Mouse (Mus musculus): Measurements from ENCODE around the gene Sgpp2.

Sgpp2 gene

DNA sequence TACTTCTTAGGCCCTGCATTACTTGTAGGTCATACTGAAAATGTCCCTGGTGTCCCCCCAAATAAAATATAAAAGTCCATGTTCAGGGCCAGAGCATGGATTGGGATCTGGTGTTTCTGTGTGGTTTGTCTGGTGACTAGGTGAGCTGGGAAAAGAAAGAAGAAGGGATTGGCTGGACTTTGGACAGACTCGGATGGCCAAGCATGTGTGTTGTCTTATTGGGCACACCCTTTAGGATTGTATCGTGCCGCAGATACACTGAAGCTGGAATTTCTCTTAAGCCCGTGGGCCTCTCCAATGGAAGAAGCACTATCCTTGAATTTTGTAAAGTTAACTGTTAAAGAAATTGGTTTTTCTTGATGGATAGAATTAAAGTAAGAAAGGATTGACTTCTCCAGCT, 91.3 kb downstream of the Sgpp2 start:
- no peak for DNase-seq (ENCODE audit: low spot score)

DNA sequence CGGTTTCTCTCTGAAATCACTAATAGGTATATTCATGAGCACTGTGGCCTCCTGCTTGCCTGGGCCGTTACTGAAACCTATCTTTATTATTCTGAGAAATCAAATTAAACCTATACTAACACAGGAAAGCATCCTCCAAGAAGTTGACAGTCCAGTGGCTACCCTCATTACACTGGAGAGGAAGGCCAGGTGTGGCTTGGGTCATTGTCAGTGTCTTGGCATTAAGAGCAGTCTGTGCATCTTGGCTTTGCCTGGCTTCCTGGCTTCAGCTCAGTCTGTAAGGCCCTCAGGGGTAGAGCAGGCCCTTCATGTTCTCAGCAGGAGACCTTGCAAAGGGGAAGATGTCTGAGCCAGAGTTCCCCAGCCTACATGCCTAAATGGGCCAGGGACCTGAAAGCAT, 99.3 kb downstream of the Sgpp2 start:
- DNase-seq (ENCODE audit: low spot score), result no peak

DNA sequence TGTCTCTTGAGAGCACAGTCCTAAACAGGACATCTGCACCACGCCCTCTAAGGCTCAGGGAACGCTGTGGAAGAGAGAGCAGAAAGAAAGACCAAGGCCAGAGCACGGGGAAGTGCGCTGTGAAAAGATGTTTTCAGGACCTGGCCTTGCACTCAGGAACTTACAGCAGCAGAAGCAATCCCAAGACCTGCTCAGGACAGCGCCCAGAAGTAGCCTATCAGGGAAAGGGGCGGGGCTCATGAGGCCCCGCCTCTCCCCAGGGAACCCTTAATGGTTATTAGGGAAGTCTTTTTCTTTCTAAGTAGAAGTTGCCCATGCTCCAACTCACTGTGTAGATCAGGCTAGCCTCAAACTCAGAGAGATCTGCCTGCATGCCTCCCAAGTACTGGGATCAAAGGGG, 102.5 kb downstream of the Sgpp2 start:
- DNase-seq (ENCODE audit: low spot score), result no peak

GRCm38 (mm10) chr1:78414421-78414820, 104.3 kb downstream of the Sgpp2 start:
- DNase-seq (ENCODE audit: low spot score), result no peak

GRCm38 (mm10) chr1:78417154-78417911, 107.2 kb downstream of the Sgpp2 start:
- no peak for DNase-seq (ENCODE audit: low spot score)

DNA sequence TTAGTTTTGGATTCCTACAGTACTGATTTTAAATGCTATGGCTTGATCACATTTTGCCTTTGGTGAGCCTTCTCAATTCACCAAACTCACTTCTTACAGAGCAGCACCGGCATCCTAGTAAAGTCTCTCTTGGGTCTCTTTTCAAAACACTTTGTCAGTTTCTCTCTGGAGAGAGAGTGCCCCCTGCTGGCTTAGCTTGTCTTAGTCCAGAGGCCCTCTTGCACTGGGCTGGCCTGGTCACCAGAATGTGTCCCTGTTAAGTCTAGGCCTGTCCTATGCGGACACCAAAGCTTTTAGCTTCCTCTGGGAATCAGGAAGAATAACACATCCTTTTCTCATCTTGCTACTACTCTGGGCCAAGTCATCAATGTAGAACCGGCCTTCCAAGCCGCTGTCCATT, 109.4 kb downstream of the Sgpp2 start:
- peak; percentile 86 for DNase-seq (ENCODE audit: low spot score)

GRCm38 (mm10) chr1:78420271-78420670, 110.1 kb downstream of the Sgpp2 start:
- no peak for DNase-seq (ENCODE audit: low spot score)

DNA sequence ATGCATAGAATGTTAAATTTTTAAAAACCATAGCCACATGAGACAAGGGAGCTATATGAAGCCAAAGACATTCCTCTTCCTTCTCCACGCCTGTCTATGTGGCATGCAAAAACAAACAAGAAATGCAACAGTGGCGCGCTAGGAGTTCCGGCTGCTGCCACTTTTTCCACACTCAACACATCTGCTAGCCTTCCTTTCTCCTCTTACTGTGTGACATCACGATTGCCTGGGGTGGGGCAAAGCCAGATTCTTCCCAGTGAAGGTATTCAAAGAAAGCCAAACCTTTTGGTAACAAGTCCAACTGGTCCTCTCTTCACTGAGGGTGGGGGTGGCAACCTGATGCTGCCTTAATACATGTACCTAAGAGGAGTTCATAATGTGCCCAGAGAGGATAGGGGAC, 111.6 kb downstream of the Sgpp2 start:
- no peak for DNase-seq (ENCODE audit: low spot score)

DNA sequence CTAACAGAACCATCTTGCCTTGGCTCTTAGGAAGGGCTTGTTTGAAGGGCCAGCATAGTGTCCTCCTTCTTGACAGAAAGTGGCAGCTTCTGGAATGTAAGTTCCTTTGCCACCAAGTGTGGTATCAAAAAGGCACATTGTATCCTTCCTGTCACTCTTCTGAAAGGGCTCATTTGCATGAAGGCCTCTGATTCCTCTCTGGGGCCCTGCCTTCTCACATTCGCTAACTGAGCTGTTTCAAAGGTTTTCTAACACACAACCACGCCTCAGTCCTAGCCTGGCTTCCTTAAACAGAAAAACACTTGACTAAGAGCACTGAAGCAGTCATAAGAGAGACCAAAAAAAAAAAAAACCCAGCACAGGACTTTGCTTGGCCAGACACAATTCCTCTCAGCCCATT, 112.4 kb downstream of the Sgpp2 start:
- DNase-seq (ENCODE audit: low spot score), result no peak

DNA sequence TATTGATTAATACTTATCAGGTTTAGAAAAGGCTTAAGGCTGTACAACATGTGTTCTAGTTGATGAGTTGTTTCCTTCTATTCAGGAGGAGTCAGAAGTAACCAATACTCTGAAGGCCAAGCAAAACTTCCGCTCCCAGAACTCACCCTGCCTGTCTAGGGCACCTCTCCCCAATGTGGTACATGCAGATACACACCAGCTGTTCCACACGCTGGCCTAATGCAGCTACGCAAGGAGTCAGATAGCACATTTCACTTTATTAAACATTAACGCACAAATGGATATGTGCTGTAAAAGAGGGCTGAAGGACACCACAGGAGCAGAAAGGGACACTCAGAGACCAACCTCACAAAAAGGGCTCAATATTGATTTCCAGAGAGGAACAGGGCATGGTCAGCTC, 114.7 kb downstream of the Sgpp2 start:
- DNase-seq (ENCODE audit: low spot score), result no peak

- DNase-seq (ENCODE audit: low spot score), result no peak
These were observed 115.2 kb downstream of the Sgpp2 start for GRCm38 (mm10) chr1:78425309-78425708.

DNA sequence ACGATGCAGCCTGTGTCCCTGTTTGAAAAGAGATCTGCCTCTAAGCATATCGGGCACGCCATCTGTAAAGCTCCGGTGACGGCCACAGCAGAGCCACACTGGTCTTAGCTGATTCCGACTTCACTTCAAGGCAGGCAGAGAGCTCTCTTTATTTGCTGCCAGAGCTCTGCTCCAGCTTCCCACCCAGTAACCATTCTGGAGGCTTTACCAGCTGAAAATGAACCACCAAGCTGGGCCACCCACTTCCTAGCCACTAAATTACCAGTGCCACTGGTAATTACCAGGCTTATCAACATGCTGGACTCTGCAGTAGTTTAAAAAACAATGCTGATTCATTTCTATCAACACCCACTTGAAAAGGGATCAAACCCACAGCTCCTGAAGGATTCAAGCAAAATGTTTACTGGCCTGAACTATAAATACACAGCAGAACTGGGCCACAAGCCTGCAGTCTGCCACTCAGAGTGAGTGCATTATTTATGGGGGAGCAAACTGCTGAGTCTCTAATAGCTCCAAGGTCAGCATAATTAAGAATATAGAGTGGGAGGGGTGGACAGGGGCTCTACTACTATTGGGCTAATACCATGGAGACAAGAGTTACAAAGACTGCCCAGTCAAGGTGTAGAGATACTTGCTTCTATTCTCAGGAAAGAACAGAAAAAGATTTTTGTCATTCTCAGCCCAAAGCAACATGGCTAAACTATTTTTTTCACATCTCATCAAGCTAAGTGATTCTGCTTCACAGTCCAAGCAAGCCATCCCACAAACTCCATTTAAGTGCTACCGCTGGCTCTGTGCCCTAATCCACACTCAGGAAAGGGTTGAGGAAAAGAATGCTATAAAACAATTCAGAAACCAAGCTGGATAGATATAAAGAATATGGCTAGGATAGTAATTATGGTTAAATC, 115.9 kb downstream of the Sgpp2 start:
- peak; percentile 29 for DNase-seq (ENCODE audit: low spot score)

- no peak for DNase-seq (ENCODE audit: low spot score)
These were observed 116.7 kb downstream of the Sgpp2 start for GRCm38 (mm10) chr1:78426841-78427240.

GRCm38 (mm10) chr1:78428851-78429250, 118.7 kb downstream of the Sgpp2 start:
- DNase-seq (ENCODE audit: low spot score), result no peak

GRCm38 (mm10) chr1:78433472-78433871, 123.3 kb downstream of the Sgpp2 start:
- no peak for DNase-seq (ENCODE audit: low spot score)

GRCm38 (mm10) chr1:78435967-78436366, 125.8 kb downstream of the Sgpp2 start:
- DNase-seq (ENCODE audit: low spot score), result no peak

DNA sequence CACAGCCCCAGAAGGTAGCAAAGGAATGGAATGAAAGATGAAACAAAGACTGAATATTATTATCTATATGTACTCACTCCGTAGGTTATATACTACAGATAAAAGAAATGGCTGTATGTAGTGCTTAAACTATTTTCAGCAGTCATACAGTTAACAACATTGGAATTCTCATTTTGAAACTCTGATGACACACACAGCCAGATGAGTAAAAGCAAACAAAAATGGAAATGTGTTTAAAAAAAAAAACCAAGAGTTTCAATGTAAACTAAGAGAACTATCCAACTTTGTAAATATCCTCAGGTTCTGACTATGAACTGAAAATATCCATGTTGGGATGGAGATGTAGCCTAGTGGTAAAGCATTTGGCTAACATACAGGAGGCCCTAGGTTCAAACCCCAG, 126.3 kb downstream of the Sgpp2 start:
- DNase-seq (ENCODE audit: low spot score), result no peak

DNA sequence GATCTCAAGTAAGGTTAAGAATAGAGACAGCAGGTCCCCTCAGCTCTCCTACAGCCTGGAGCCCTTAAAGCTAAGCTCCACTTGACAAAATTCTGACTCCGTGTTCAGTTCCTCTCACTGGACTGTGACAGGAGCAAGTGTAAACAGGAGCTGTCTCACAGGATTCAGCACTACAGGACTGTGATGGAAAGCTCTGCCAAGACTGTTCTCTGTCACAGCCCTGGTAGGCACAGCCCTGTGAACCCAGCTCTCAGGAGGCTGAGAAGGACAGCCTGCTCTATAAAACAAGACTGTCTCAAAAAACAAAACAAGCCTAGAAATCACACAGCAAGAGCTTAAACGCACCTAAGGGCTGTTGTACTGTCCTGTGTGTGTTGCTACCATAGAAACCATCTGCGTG, 127.0 kb downstream of the Sgpp2 start:
- no peak for DNase-seq (ENCODE audit: low spot score)

DNA sequence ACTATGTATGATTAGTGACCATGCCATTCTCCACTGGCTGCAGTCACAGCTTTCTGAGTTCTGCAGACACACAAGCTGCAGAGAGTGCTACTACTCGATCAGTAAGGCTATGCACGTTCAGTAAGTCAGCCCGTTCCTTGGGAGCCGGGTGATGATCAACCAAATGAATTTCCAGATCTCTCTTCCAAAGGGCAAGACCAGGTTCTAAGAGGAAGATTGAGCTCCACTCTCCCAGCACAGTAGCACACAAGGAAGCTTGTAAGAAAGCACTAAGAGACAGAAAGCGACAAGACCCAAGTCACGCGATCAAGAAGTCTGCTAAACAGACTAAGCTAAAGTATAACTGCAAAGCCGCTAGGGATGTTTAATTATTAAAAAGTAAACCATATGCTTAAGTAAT, 130.6 kb downstream of the Sgpp2 start:
- DNase-seq (ENCODE audit: low spot score), result no peak

DNA sequence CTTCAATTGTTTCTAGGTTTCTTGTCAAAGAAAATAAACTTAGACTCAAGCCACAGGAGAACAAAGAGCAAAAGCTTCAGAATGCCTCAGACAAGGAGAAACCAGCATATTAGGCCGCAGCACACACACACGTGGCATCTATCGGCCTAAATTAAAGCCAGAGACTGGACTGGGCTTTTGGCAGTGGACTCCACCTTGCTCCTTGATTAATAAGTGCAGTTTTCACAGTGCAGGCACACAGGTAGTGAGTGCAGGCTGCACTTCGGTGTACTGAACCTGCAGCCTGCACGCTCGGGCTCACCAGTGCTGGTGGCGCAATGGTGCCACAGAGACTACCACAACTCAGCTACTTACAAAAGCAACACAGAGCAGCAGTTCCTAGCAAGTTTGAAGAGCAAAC, 132.9 kb downstream of the Sgpp2 start:
- DNase-seq (ENCODE audit: low spot score), result no peak

DNA sequence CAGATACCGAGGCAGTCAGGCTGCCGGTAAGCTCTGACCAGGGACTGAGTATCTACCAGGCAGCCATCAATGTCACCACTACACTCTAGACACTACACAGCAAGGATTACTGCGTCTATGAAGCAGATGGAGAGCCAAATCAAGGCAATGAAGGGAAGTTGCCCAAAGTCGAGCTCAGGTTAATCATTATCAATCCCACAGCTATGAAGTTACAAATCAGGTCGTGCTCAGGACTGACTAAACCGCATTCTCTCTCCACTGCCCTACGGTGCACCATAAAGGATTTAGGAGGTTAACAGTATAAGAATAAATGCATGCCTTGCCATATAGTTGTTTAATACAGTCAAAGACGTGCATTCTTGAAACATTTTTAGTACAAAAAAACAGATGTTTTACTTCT, 136.1 kb downstream of the Sgpp2 start:
- no peak for DNase-seq (ENCODE audit: low spot score)

DNA sequence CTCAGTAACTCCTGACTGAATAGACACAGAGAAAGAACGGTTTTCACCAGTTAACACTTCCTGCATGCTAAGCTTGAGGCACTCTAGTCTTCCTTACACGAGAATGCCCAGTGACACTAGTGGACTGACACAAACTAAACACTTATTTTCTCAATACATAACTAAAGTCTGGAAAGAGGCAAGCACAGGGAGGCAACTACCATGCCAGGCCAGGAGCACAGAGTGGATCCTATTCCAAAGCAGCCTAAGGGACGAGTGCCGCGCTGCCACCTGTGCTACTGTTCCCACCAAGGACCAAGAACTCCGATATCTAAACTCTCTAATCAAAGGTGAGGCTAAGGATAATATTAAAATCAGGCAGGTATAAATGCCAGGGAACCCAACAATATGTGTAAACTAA, 136.6 kb downstream of the Sgpp2 start:
- no peak for DNase-seq (ENCODE audit: low spot score)

GRCm38 (mm10) chr1:78448091-78448490, 137.9 kb downstream of the Sgpp2 start:
- DNase-seq (ENCODE audit: low spot score), result peak; percentile 72

Data from MN1 (cell line).